Mouse (Mus musculus): ENCODE results near the gene Vcam1. TPM values are rescaled to one million over a fixed set of nuclear protein-coding genes. Genes with fewer than 3 reads are reported as not detected.

Gene Vcam1
- total RNA-seq (2021), result 10 to 100 TPM; 16.8 to 19.1 TPM
- long read RNA-seq, experiment 1, transcript Vcam1-201 (9 exons, 3,469 nt), result major isoform, 21 of 27 reads
- long read RNA-seq, experiment 1, partial matches to known transcripts, result 5 of 27 reads
- long read RNA-seq, experiment 1, other reads (novel, unspliced or antisense), result 0 of 27 reads
- long read RNA-seq, experiment 2, transcript Vcam1-201 (9 exons, 3,469 nt), result major isoform, 26 of 33 reads
- long read RNA-seq, experiment 2, partial matches to known transcripts, result 5 of 33 reads
- long read RNA-seq, experiment 2, other reads (novel, unspliced or antisense), result 0 of 33 reads

- TF ChIP-seq CTCF (IDR thresholded peaks at IDR 0.05), result no peak
- no peak within 1 kb of the TSS for H3K27ac ChIP-seq
- intact Hi-C loops (cut with DNase I), result no loop called here
These were observed at the start of gene Vcam1 for GRCm38 (mm10) chr3:116129259-116129738. Vcam1 (minus strand) TSS chr3:116129688.

GRCm38 (mm10) chr3:116175106-116175505 lies 45.6 kb upstream of the Vcam1 start:
- intact Hi-C loops (cut with DNase I), result no loop called here
- no peak for DNase-seq (ENCODE audit: extremely low spot score in 1 of 2, low spot score in 2 of 2)
- Histone ChIP-seq H3K4me3 (no peak overlapping the region), H3K27ac (no peak overlapping the region)
- no peak for TF ChIP-seq CTCF (IDR thresholded peaks at IDR 0.05)

More at GRCm38 (mm10) chr3:116129259-116129738, at the start of gene Vcam1:
- peak within 1 kb of the TSS; percentile 40 for H3K4me3 ChIP-seq
- DNase-seq (ENCODE audit: extremely low spot score in 1 of 2, low spot score in 2 of 2), result peak in 1 of 2 experiments; percentile 19

GRCm38 (mm10) chr3:116171461-116171860 lies 42.0 kb upstream of the Vcam1 start:
- H3K4me3 ChIP-seq, result no peak overlapping the region
- intact Hi-C loops (cut with DNase I), result no loop called here
- no peak for TF ChIP-seq CTCF (IDR thresholded peaks at IDR 0.05)
- H3K27ac ChIP-seq, result no peak overlapping the region
- DNase-seq (ENCODE audit: extremely low spot score in 1 of 2, low spot score in 2 of 2), result no peak

- Histone ChIP-seq H3K27ac (no peak overlapping the region), H3K4me3 (no peak overlapping the region)
- TF ChIP-seq CTCF (IDR thresholded peaks at IDR 0.05), result no peak
- intact Hi-C loops (cut with DNase I), result no loop called here
- no peak for DNase-seq (ENCODE audit: extremely low spot score in 1 of 2, low spot score in 2 of 2)
These were observed 38.6 kb upstream of the Vcam1 start for GRCm38 (mm10) chr3:116168056-116168455.

- intact Hi-C loops (cut with DNase I), result no loop called here
- no peak for TF ChIP-seq CTCF (IDR thresholded peaks at IDR 0.05)
- H3K27ac ChIP-seq, result no peak overlapping the region
- no peak overlapping the region for H3K4me3 ChIP-seq
- no peak for DNase-seq (ENCODE audit: extremely low spot score in 1 of 2, low spot score in 2 of 2)
These were observed 36.8 kb upstream of the Vcam1 start for GRCm38 (mm10) chr3:116166296-116166695.

GRCm38 (mm10) chr3:116165030-116165429 lies 35.5 kb upstream of the Vcam1 start:
- DNase-seq (ENCODE audit: extremely low spot score in 1 of 2, low spot score in 2 of 2), result no peak
- intact Hi-C loops (cut with DNase I), result no loop called here
- no peak overlapping the region for H3K4me3 ChIP-seq
- TF ChIP-seq CTCF (IDR thresholded peaks at IDR 0.05), result no peak
- H3K27ac ChIP-seq, result no peak overlapping the region

DNA sequence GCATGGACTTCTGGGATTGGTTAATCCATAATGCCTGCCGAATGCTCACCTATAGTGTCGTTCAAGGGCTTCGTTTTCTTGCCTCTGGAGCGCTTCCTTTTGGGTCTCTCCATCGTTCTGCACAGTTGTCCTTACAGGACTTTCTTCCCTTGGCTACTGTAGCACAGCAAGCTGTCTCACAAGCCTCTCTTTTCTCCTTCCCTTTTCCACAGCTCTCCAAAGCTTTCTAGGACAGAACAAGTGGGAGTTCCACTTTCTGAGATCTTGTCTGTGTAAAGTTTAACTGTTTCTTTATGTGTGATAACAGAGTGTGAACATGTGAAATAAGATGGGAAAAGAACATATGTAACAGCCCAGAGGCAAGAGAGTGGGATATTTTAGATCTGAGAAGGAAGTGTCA lies 34.0 kb upstream of the Vcam1 start:
- no peak for DNase-seq (ENCODE audit: extremely low spot score in 1 of 2, low spot score in 2 of 2)

DNA sequence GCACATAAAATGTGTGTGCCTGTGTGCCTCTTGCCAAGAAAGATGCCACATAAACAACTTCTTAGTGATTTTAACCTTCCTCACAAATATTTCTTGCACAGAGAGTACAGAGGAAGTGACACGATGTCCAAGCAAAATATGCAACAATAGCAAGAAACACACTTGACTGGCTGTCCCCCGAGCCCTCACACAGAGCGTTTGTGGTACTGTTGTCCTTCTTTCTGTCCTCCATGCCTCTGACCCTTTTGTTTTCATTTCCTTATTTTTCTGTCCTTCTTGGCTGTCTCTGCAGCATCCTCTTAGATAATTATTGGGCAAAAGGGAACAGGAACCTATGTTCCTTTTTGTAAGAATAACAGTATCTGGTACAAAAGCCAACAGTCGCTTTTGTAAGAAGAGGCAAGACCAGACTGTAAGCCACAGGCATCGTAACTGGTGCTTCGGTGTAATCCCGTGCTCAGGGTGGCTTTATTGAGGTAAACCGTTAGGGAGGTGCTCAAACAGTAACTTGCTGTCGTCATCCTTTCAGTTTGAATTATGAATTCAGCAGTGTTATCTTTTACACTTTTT lies 32.7 kb upstream of the Vcam1 start:
- intact Hi-C loops (cut with DNase I), result loop anchor here (5.0 kb wide), 2 partner anchors 70 to 90 kb away; partner anchors contain the start of gene Gpr88
- no peak for DNase-seq (ENCODE audit: extremely low spot score in 1 of 2, low spot score in 2 of 2)
- H3K4me3 ChIP-seq, result no peak overlapping the region
- TF ChIP-seq CTCF (IDR thresholded peaks at IDR 0.05), result no peak
- no peak overlapping the region for H3K27ac ChIP-seq

More for the DNA sequence above, 34.0 kb upstream of the Vcam1 start:
- TF ChIP-seq CTCF (IDR thresholded peaks at IDR 0.05), result no peak
- intact Hi-C loops (cut with DNase I), result loop anchor here (5.0 kb wide), 2 partner anchors 69 to 89 kb away; partner anchors contain the start of gene Gpr88
- H3K27ac ChIP-seq, result peak overlapping the region; percentile 13; the same call in 1 of the 2 replicates
- no peak overlapping the region for H3K4me3 ChIP-seq

- Histone ChIP-seq H3K27ac (no peak overlapping the region), H3K4me3 (no peak overlapping the region)
- no peak for TF ChIP-seq CTCF (IDR thresholded peaks at IDR 0.05)
- DNase-seq (ENCODE audit: extremely low spot score in 1 of 2, low spot score in 2 of 2), result no peak
- intact Hi-C loops (cut with DNase I), result no loop called here
These were observed 29.9 kb upstream of the Vcam1 start for GRCm38 (mm10) chr3:116159376-116159775.

GRCm38 (mm10) chr3:116157447-116157990 lies 28.0 kb upstream of the Vcam1 start:
- no peak overlapping the region for H3K27ac ChIP-seq
- no peak for TF ChIP-seq CTCF (IDR thresholded peaks at IDR 0.05)
- intact Hi-C loops (cut with DNase I), result no loop called here
- H3K4me3 ChIP-seq, result no peak overlapping the region
- no peak for DNase-seq (ENCODE audit: extremely low spot score in 1 of 2, low spot score in 2 of 2)

DNA sequence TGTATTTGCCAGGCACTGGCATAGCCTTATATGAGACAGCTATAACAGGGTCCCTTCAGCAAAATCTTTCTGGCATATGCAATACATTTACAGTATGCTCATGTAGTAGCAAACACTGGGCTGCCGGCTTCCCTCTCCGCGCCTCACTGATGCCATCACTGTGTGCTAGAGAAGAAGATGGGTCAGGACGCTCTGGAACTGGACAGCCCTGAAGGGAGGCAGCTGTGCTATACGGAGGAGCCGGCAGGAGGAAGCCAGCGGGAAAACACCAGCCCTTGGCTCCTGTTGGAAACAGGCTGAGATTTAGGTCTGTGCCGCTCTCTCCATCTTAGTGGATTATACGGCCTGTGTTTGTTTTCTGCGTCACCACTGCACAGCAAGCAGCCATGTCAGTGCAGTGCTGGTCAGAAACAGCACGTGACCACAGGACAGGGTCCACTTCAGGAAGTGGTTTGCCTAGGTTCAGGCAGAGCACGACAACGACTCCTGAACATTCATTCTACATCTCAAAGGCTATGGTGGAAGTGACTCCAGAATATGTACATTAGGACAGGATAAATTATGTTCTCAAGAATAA lies 20.7 kb upstream of the Vcam1 start:
- intact Hi-C loops (cut with DNase I), result no loop called here
- no peak for TF ChIP-seq CTCF (IDR thresholded peaks at IDR 0.05)
- no peak overlapping the region for H3K4me3 ChIP-seq
- no peak overlapping the region for H3K27ac ChIP-seq
- DNase-seq (ENCODE audit: extremely low spot score in 1 of 2, low spot score in 2 of 2), result no peak

DNA sequence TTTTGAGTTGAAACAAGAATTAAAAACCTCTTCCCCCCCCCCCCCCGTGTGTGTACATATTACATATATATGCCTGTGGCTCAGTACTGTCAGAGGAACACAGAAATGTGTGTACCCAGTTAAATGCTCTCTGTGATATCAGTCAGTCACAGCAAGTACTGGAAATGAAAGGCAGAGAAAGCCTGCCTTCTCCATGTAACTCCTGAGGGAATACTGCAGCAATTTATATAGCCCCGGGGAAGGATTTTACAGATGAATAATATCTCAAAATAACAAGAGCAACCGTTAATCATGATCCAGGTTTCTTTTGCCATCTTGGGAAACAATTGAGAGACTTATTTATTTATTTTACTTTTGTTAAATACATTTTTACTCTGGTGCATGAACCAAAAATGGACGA lies 19.6 kb upstream of the Vcam1 start:
- Histone ChIP-seq H3K4me3 (no peak overlapping the region), H3K27ac (no peak overlapping the region)
- DNase-seq (ENCODE audit: extremely low spot score in 1 of 2, low spot score in 2 of 2), result no peak
- intact Hi-C loops (cut with DNase I), result no loop called here
- TF ChIP-seq CTCF (IDR thresholded peaks at IDR 0.05), result no peak
